Mouse (Mus musculus): ENCODE data around the gene Rap2a. TPM values are rescaled to one million over a fixed set of nuclear protein-coding genes. Genes with fewer than 3 reads are reported as not detected.
A peak's percentile ranks its signal among the peaks of the same experiment; 100 is the strongest.

Rap2a gene
- polyA plus RNA-seq (2012; rRNA removed): 69.1 and 74.0 TPM in 2 replicates

DNA sequence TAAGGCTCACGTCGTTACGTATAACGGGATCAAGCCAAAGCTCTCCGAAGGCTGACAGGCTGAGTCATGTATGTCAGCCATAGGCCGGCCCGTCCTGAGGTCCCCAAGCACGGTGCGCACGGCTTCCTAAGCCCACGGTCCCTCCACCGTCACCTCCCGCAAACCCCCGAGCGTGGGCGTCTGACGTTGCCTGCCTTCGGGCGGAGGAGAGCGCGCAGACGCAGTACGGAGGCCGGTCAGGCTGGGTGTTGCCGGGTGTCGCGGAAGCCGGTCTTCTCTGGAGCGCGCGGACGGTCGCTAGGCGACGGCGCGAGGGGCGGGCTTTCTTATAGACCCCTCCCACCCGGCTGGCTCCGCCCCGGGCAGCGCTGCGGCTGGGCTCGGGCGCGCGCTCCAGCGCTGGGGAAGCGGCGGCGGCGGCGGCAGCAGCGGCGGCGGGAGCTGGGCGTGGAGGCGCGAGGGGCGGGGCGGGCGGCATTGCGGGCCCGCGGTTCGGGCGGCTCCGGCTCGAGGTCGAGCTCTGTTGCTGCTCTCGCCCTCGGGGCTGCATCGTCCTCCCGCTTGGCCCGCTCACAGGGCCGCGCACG is at the start of gene Rap2a:
Rap2a (plus strand) TSS at position 463 of the 587 bp plus-strand sequence.
- DNase-seq (ENCODE audit: extremely low spot score in 1 of 2, low spot score in 1 of 2): peak; percentile 93 to 97

DNA sequence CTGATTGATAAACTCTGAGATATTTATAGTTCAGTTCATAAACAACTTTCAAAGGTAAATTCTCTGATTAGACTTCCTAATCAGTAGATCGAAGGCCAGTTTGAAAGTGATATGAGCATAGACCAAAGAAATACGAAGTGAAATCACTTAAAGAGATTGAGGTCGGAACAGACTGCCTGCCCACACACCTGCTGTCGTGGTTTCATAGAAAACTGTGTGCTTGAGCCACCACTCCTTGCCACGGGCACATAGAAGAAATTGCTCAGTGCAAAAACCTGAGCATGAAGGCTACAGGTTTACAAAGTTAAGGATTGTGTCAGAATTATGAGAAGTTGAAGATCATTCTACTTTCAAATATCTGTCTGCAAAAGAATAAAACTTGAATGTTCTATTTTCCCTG is 49.7 kb upstream of the Rap2a start:
- peak in 1 of 2 experiments; percentile 69 for DNase-seq (ENCODE audit: extremely low spot score in 1 of 2, low spot score in 1 of 2)

GRCm38 (mm10) chr14:120432773-120433172 is 45.5 kb upstream of the Rap2a start:
- DNase-seq (ENCODE audit: extremely low spot score in 1 of 2, low spot score in 1 of 2): no peak

DNA sequence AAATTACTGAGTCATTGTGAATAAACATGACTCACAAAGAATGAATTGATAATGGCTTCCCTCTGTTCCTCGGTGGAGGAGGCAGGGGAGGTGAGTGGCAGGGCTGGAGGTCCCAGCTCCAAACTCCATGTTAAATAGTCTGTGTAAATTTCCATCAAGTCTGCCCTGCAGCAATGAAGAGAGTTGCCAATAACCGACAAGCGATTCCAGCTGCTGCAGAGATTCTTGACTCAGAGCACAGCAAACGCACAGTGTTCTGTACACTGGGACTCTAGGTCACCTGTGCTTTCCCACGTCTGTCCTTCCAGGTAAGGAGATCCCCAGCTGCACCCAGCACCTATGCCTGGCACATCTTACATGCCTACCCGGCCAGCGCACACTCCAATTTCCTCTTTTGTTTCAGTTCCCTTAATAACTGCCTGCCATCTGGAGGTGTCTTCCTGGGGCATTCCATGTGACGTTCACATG is 44.3 kb upstream of the Rap2a start:
- DNase-seq (ENCODE audit: extremely low spot score in 1 of 2, low spot score in 1 of 2): peak in 1 of 2 experiments; percentile 45

DNA sequence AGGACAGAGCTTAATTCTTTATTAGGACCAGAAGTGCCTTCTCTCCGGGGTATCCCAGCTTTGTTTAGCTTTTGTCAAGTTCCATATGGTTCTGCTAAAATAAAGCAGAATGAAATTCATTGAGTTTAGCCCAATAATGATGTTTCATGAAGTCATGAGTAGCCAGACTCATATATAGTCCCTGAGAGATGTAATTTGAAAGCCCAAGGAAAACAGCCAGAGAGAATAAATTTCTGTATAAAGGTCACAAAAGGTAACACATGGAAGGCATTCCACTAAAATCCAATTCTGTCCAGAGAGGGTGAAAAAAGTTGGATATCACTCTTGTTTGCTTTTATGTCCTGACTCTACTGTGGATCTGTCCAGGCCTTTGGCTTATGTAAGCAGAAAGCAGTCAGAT is 43.4 kb upstream of the Rap2a start:
- DNase-seq (ENCODE audit: extremely low spot score in 1 of 2, low spot score in 1 of 2): no peak

DNA sequence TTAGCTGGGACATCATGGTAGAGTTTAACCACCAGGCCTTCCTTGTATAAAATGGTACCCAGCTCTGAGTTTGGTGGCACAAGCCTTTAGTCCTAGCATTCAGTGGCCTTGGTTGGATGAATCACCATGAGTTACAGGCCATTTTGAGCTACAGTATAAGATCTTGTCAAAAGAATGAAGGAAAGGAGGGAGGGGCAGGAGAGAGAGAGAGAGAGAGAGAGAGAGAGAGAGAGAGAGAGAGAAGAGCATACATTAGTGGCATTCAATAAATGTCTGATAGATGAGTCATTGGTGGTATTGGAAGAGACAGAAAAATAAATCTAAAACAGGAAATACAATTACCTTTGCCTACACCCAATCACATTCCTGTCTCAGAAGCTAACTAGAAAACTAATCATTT is 37.5 kb upstream of the Rap2a start:
- DNase-seq (ENCODE audit: extremely low spot score in 1 of 2, low spot score in 1 of 2): no peak

- DNase-seq (ENCODE audit: extremely low spot score in 1 of 2, low spot score in 1 of 2): peak; percentile 17 to 49
These were observed 37.0 kb upstream of the Rap2a start for GRCm38 (mm10) chr14:120441256-120441655.

DNA sequence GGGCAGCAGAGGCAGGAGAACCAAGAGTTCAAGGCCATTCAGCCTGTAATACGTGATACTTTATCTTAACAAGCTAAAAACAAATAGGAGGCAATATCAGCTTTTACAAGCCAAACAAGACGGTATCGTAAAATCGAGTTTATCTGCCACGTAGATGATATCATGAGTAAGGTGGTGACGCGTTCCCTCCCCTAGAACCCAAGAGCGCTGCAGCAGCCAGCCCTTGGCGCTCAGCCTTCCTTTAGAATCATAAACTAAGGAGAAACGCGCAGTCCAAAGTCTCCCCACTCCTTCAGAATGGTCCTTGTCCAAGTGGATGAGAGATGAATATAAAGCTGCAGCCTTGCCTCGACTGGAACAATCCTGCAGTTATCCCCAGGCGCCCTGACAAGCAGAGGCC is 36.4 kb upstream of the Rap2a start:
- no peak for DNase-seq (ENCODE audit: extremely low spot score in 1 of 2, low spot score in 1 of 2)

- DNase-seq (ENCODE audit: extremely low spot score in 1 of 2, low spot score in 1 of 2): no peak
These were observed 24.0 kb upstream of the Rap2a start for GRCm38 (mm10) chr14:120454221-120454620.

- no peak for DNase-seq (ENCODE audit: extremely low spot score in 1 of 2, low spot score in 1 of 2)
These were observed 14.1 kb upstream of the Rap2a start for GRCm38 (mm10) chr14:120463938-120464727.

DNA sequence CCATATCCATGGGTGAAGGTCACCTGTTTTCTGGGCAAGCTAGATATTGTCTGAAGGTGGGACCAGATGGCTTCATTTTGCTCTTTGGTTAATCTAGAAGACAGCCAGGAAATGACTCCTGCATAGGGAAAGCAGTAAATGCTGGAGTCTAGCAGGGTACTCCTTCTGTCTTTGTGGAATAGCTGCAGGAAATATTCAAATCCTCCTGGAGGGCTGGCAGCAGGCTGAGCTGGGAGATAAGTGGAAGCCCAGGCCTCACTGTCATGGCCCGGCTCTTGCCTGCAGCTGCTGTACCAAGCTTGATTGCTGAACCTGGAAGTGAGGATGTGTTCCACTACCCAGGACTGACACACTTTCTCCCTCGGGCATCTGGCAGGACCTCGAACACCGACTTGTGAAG is 11.4 kb upstream of the Rap2a start:
- no peak for DNase-seq (ENCODE audit: extremely low spot score in 1 of 2, low spot score in 1 of 2)

GRCm38 (mm10) chr14:120469126-120469790 is 9.0 kb upstream of the Rap2a start:
- DNase-seq (ENCODE audit: extremely low spot score in 1 of 2, low spot score in 1 of 2): no peak

GRCm38 (mm10) chr14:120476186-120476697 is 2.0 kb upstream of the Rap2a start:
- no peak for DNase-seq (ENCODE audit: extremely low spot score in 1 of 2, low spot score in 1 of 2)

- DNase-seq (ENCODE audit: extremely low spot score in 1 of 2, low spot score in 1 of 2): peak; percentile 99
These were observed 809 bp upstream of the Rap2a start for GRCm38 (mm10) chr14:120477288-120477981.

GRCm38 (mm10) chr14:120478641-120479341 is 547 bp downstream of the Rap2a start:
- no peak for DNase-seq (ENCODE audit: extremely low spot score in 1 of 2, low spot score in 1 of 2)

- DNase-seq (ENCODE audit: extremely low spot score in 1 of 2, low spot score in 1 of 2): no peak
These were observed 2.2 kb downstream of the Rap2a start for GRCm38 (mm10) chr14:120480341-120480900.

- DNase-seq (ENCODE audit: extremely low spot score in 1 of 2, low spot score in 1 of 2): no peak
These were observed 2.7 kb downstream of the Rap2a start for GRCm38 (mm10) chr14:120480927-120481326.

- no peak for DNase-seq (ENCODE audit: extremely low spot score in 1 of 2, low spot score in 1 of 2)
These were observed 6.3 kb downstream of the Rap2a start for GRCm38 (mm10) chr14:120484561-120484960.

DNA sequence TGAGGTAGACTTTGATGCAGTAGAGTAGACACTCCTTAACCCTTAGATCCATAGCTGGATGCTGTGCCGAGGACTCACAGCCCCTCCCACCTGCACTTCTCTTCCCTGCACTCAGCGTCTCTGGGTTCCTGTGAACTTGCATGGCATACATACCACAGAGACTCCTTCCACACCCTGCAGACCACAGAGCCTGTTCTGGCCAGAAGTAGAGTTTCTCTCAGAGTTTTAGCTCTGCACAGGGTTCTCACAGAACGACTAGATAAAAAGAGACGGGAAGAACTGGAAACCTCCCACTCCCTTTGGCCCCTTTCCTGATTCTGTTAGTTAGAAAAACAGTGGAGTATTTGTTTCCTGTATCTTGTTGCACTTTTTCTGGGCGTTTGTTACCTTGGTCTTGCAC is 18.0 kb downstream of the Rap2a start:
- DNase-seq (ENCODE audit: extremely low spot score in 1 of 2, low spot score in 1 of 2): no peak

- no peak for DNase-seq (ENCODE audit: extremely low spot score in 1 of 2, low spot score in 1 of 2)
These were observed 18.6 kb downstream of the Rap2a start for GRCm38 (mm10) chr14:120496827-120497226.

All from frontal cortex, adult 2 months (tissue).